Mouse (Mus musculus) ES-E14 (cell line): ENCODE results near the gene Ropn1. TPM values are rescaled to one million over a fixed set of nuclear protein-coding genes. Genes with fewer than 3 reads are reported as not detected.

Source experiments
- DNase-seq: peaks from one replicate; pipeline ENCODE4 v3.0.0-alpha.2; 2013; ENCODE audit warnings: low read depth, low spot score
- H3K27ac ChIP-seq: 2 replicates; pipeline ENCODE4 v1.5.1; 2012; ENCODE audit warnings: low read depth, mild to moderate bottlenecking, low read length, moderate library complexity, mixed read lengths; ENCODE audit not compliant: poor library complexity, insufficient read depth, severe bottlenecking
- H3K36me3 ChIP-seq: 2 replicates; pipeline ENCODE4 v1.6.1; 2012; ENCODE audit warnings: mild to moderate bottlenecking, low read length, moderate library complexity, mixed read lengths; ENCODE audit not compliant: control insufficient read depth, poor library complexity, insufficient read depth, severe bottlenecking
- H3K4me1 ChIP-seq, 2 experiments: fragments of 150-350 bp in 1 of 2; sonication (generic) in 1 of 2; 2 replicates each; pipeline ENCODE4 v1.6.1; 2012; ENCODE audit warnings: low read length in 2 of 2, mild to moderate bottlenecking in 1 of 2, mixed read lengths in 1 of 2; ENCODE audit not compliant: control insufficient read depth in 2 of 2, insufficient read depth in 2 of 2, poor library complexity in 1 of 2
- H3K4me3 ChIP-seq, 2 experiments: fragments of 150-350 bp in 1 of 2; sonication (generic) in 1 of 2; 2 replicates each; pipeline ENCODE4 v1.5.1; 2012; ENCODE audit warnings: low read length in 2 of 2, low read depth in 1 of 2, mild to moderate bottlenecking in 1 of 2, mixed read lengths in 1 of 2; ENCODE audit not compliant: insufficient read depth in 1 of 2, poor library complexity in 1 of 2, severe bottlenecking in 1 of 2
- H3K9ac ChIP-seq: 2 replicates; pipeline ENCODE4 v1.6.1; 2012; ENCODE audit warnings: low read depth, mild to moderate bottlenecking, low read length, mixed read lengths; ENCODE audit not compliant: poor library complexity, insufficient read depth, severe bottlenecking
- H3K9me3 ChIP-seq: fragments of 150-350 bp; sonication (generic); 2 replicates; pipeline ENCODE4 v1.6.1; 2012; ENCODE audit warnings: low read depth, mild to moderate bottlenecking, low read length; ENCODE audit not compliant: control insufficient read depth, insufficient read depth
- CHD2 ChIP-seq: IDR thresholded peaks from 2 replicates; pipeline ENCODE4 v1.6.1; 2014; ENCODE audit warnings: mild to moderate bottlenecking, low read depth, low read length, inconsistent platforms
- HCFC1 ChIP-seq: IDR thresholded peaks from 2 replicates; pipeline ENCODE4 v1.6.1; 2012; ENCODE audit warnings: low read length, inconsistent platforms, borderline replicate concordance; ENCODE audit not compliant: insufficient read depth
- MAFK ChIP-seq: IDR thresholded peaks from 2 replicates; pipeline ENCODE4 v1.6.1; 2014; ENCODE audit warnings: mild to moderate bottlenecking, low read depth, low read length, inconsistent platforms; ENCODE audit not compliant: insufficient read depth
- ZC3H11A ChIP-seq: IDR thresholded peaks from 2 replicates; pipeline ENCODE4 v1.6.1; 2012; ENCODE audit warnings: low read depth, mild to moderate bottlenecking, inconsistent platforms, low read length, borderline replicate concordance
- ZNF384 ChIP-seq: IDR thresholded peaks from 2 replicates; pipeline ENCODE4 v1.6.1; 2012; ENCODE audit warnings: low read depth, low read length, inconsistent platforms
- in situ Hi-C, 2 experiments: fragments of 600-800 bp; cut with MboI; formaldehyde crosslinking; loops; one replicate each; pipeline ENCODE4 v1.15.1; 2025; ENCODE audit warnings: low sequenced_read_pairs in 2 of 2, inconsistent platforms in 1 of 2; ENCODE audit not compliant: unreplicated experiment in 2 of 2
- total RNA-seq: library from RNA; depleted of rRNA; stranded (reverse); fragments of 300-350 nt; gene quantifications from 2 replicates; pipeline ENCODE4 v1.2.3, GENCODE M21; 2012

Gene Ropn1
- total RNA-seq, 1 experiment = not detected

GRCm38 (mm10) chr16:34664553-34664952 lies 14.8 kb downstream of the Ropn1 start:
- in situ Hi-C loops = no loop called here
- no peak for DNase-seq

GRCm38 (mm10) chr16:34667031-34667726 lies 17.5 kb downstream of the Ropn1 start:
- Histone ChIP-seq H3K27ac (no peak overlapping the region), H3K36me3 (no peaks in the 10 kb centered on the region), H3K9me3 (no peaks in the 10 kb centered on the region), H3K4me3 (0 out of 4 replicates have a peak overlapping the region, but pooled peaks of 1 of the 2 experiments have one; percentile 1), H3K9ac (peak overlapping the region; percentile 15; the same call in 1 of the 2 replicates), H3K4me1 (peaks cover 0 to 7% of the 10 kb centered on the region in 2 experiments; a peak in 2 of 4 replicates)
- in situ Hi-C loops = no loop called here
- DNase-seq = peak; percentile 74
- TF ChIP-seq CHD2 (no peak), HCFC1 (no peak), MAFK (no peak), ZC3H11A (peak; percentile 64; the same call in 1 of the 2 replicates), ZNF384 (no peak)

More at GRCm38 (mm10) chr16:34664553-34664952, 14.8 kb downstream of the Ropn1 start:
- no peaks in the 10 kb centered on the region for H3K9me3 ChIP-seq
- peaks cover 0 to 7% of the 10 kb centered on the region in 2 experiments; a peak in 2 of 4 replicates for H3K4me1 ChIP-seq
- no peak overlapping the region for H3K4me3 ChIP-seq
- H3K36me3 ChIP-seq = no peaks in the 10 kb centered on the region
- H3K27ac ChIP-seq = no peak overlapping the region
- H3K9ac ChIP-seq = no peak overlapping the region
- TF ChIP-seq ZNF384 = no peak
- no peak for TF ChIP-seq MAFK
- no peak for TF ChIP-seq ZC3H11A
- TF ChIP-seq CHD2 = no peak
- TF ChIP-seq HCFC1 = no peak

GRCm38 (mm10) chr16:34668341-34668740 lies 18.6 kb downstream of the Ropn1 start:
- H3K4me3 ChIP-seq = no peak overlapping the region
- no peaks in the 10 kb centered on the region for H3K36me3 ChIP-seq
- TF ChIP-seq ZC3H11A (no peak), HCFC1 (no peak), CHD2 (no peak), MAFK (no peak)
- H3K9me3 ChIP-seq = no peaks in the 10 kb centered on the region
- in situ Hi-C loops = no loop called here
- H3K9ac ChIP-seq = no peak overlapping the region
- H3K4me1 ChIP-seq = peaks cover 0 to 7% of the 10 kb centered on the region in 2 experiments; a peak in 2 of 4 replicates
- DNase-seq = no peak
- H3K27ac ChIP-seq = no peak overlapping the region

- Histone ChIP-seq H3K27ac (no peak overlapping the region), H3K9me3 (no peaks in the 10 kb centered on the region), H3K4me3 (no peak overlapping the region), H3K4me1 (peaks cover 0 to 5% of the 10 kb centered on the region in 2 experiments; a peak in 2 of 4 replicates), H3K36me3 (no peaks in the 10 kb centered on the region), H3K9ac (no peak overlapping the region)
- TF ChIP-seq ZC3H11A (no peak), HCFC1 (no peak), ZNF384 (no peak)
- no peak for DNase-seq
- in situ Hi-C loops = no loop called here
Measured at GRCm38 (mm10) chr16:34671966-34672365, 22.2 kb downstream of the Ropn1 start.
